Mouse (Mus musculus) cerebral cortex, adult 2 months (tissue): ENCODE measurements around the gene Itga2.

Source experiments
- WGBS: fragments of 180-500 bp; shearing (Covaris S2); methylation state at CpG from one replicate; pipeline ENCODE4 v1.1.7; 2018; 5-methylcytosine and 5-hydroxymethylcytosine counted together

The Itga2 gene

GRCm38 (mm10) chr13:114874738-114875137 lies 57.2 kb downstream of the Itga2 start:
- 60% methylated on average over 6 of the region's 6 CpGs for WGBS

- WGBS = 85% methylated on average over 4 of the region's 4 CpGs
Observed at GRCm38 (mm10) chr13:114857525-114857924, 74.4 kb downstream of the Itga2 start.

GRCm38 (mm10) chr13:114856269-114856627 lies 75.7 kb downstream of the Itga2 start:
- WGBS = 66% methylated on average over 7 of the region's 7 CpGs

- 48% methylated on average over 15 of the region's 15 CpGs for WGBS
Observed at GRCm38 (mm10) chr13:114855573-114856268, 76.2 kb downstream of the Itga2 start.

- WGBS = 95% methylated on average over 3 of the region's 3 CpGs
Observed at GRCm38 (mm10) chr13:114854428-114854827, 77.5 kb downstream of the Itga2 start.

- 94% methylated on average over 6 of the region's 6 CpGs for WGBS
Observed at GRCm38 (mm10) chr13:114854023-114854422, 77.9 kb downstream of the Itga2 start.

- WGBS = 96% methylated on average over 2 of the region's 2 CpGs
Observed at GRCm38 (mm10) chr13:114853152-114853551, 78.7 kb downstream of the Itga2 start.

- 88% methylated on average over 6 of the region's 6 CpGs for WGBS
Observed at GRCm38 (mm10) chr13:114852264-114853111, 79.4 kb downstream of the Itga2 start.

- 42% methylated on average over 3 of the region's 3 CpGs for WGBS
Observed at GRCm38 (mm10) chr13:114848945-114849344, 83.0 kb downstream of the Itga2 start.

GRCm38 (mm10) chr13:114845804-114846203 lies 86.1 kb downstream of the Itga2 start:
- 62% methylated on average over 6 of the region's 6 CpGs for WGBS

GRCm38 (mm10) chr13:114843318-114843717 lies 88.6 kb downstream of the Itga2 start:
- WGBS = 75% methylated on average over 1 of the region's 1 CpGs

- 96% methylated on average over 4 of the region's 4 CpGs for WGBS
Observed at GRCm38 (mm10) chr13:114840545-114840944, 91.4 kb downstream of the Itga2 start.

- WGBS = 70% methylated on average over 9 of the region's 9 CpGs
Observed at GRCm38 (mm10) chr13:114839098-114839497, 92.8 kb downstream of the Itga2 start.

- 10% methylated on average over 5 of the region's 5 CpGs for WGBS
Observed at GRCm38 (mm10) chr13:114838535-114838990, 93.3 kb downstream of the Itga2 start.

- WGBS = 91% methylated on average over 7 of the region's 7 CpGs
Observed at GRCm38 (mm10) chr13:114837061-114837460, 94.8 kb downstream of the Itga2 start.

- 56% methylated on average over 2 of the region's 2 CpGs for WGBS
Observed at GRCm38 (mm10) chr13:114834580-114834979, 97.3 kb downstream of the Itga2 start.

GRCm38 (mm10) chr13:114833351-114833750 lies 98.5 kb downstream of the Itga2 start:
- 86% methylated on average over 4 of the region's 4 CpGs for WGBS

- WGBS = 81% methylated on average over 5 of the region's 5 CpGs
Observed at GRCm38 (mm10) chr13:114832761-114833160, 99.1 kb downstream of the Itga2 start.

GRCm38 (mm10) chr13:114831367-114831833 lies 100.5 kb downstream of the Itga2 start:
- WGBS = 84% methylated on average over 4 of the region's 4 CpGs

GRCm38 (mm10) chr13:114825377-114825855 lies 106.5 kb downstream of the Itga2 start:
- 88% methylated on average over 6 of the region's 6 CpGs for WGBS

- 97% methylated on average over 2 of the region's 2 CpGs for WGBS
Observed at GRCm38 (mm10) chr13:114822871-114823270, 109.0 kb downstream of the Itga2 start.

GRCm38 (mm10) chr13:114818513-114818912 lies 113.4 kb downstream of the Itga2 start:
- WGBS = 8% methylated on average over 9 of the region's 9 CpGs
